Mouse (Mus musculus) hindbrain, embryonic 12.5 days (tissue): ENCODE measurements around the gene Arfgap1. TPM values are rescaled to one million over a fixed set of nuclear protein-coding genes. Genes with fewer than 3 reads are reported as not detected.

ENCODE experiments used
- ATAC-seq: fragments of 200-750 bp; cut with Nextera tagmentation; 2 replicates; pipeline ENCODE4 v1.8.0; 2017; ENCODE audit warnings: moderate TSS enrichment; ENCODE audit not compliant: low FRiP score
- H3K27ac ChIP-seq: fragments of 300-500 bp; sonication (generic); 2 replicates; pipeline ENCODE4 v1.5.1; 2016; ENCODE audit warnings: mild to moderate bottlenecking
- H3K27me3 ChIP-seq: fragments of 300-500 bp; sonication (generic); 2 replicates; pipeline ENCODE4 v1.6.1; 2016; ENCODE audit warnings: mild to moderate bottlenecking
- H3K36me3 ChIP-seq: fragments of 300-500 bp; sonication (generic); 2 replicates; pipeline ENCODE4 v1.6.1; 2016; ENCODE audit warnings: mild to moderate bottlenecking
- H3K4me1 ChIP-seq: fragments of 300-500 bp; sonication (generic); 2 replicates; pipeline ENCODE4 v1.6.1; 2016
- H3K4me2 ChIP-seq: fragments of 300-500 bp; sonication (generic); replicated peaks from 2 replicates; pipeline ENCODE4 v1.6.1; 2016; ENCODE audit warnings: mild to moderate bottlenecking
- H3K4me3 ChIP-seq: fragments of 300-500 bp; sonication (generic); 2 replicates; pipeline ENCODE4 v1.5.1; 2016; ENCODE audit warnings: mild to moderate bottlenecking
- H3K9ac ChIP-seq: fragments of 300-500 bp; sonication (generic); 2 replicates; pipeline ENCODE4 v1.6.1; 2016; ENCODE audit warnings: mild to moderate bottlenecking, moderate library complexity
- H3K9me3 ChIP-seq: fragments of 300-500 bp; sonication (generic); replicated peaks from 2 replicates; pipeline ENCODE4 v1.6.1; 2016; ENCODE audit warnings: mild to moderate bottlenecking
- WGBS: fragments of 180-500 bp; shearing (Covaris S2); methylation state at CpG from one replicate; pipeline ENCODE4 v1.1.7; 2016; 5-methylcytosine and 5-hydroxymethylcytosine counted together
- polyA plus RNA-seq: library from polyadenylated mRNA; unstranded; fragments of >200 nt; fragmentation: Nextera tagmentation; extraction: Ambion mirVana; gene quantifications from 2 replicates; pipeline ENCODE4 v1.2.1, GENCODE M21; 2016

Gene Arfgap1
- polyA plus RNA-seq, 1 experiment from 2014 or later = 100 TPM

- Histone ChIP-seq H3K4me3 (no peak overlapping the region), H3K9ac (no peak overlapping the region), H3K4me2 (no peak overlapping the region), H3K9me3 (no peaks in the 10 kb centered on the region), H3K27me3 (no peaks in the 10 kb centered on the region), H3K27ac (no peak overlapping the region), H3K4me1 (peaks cover 20% of the 10 kb centered on the region), H3K36me3 (peaks cover 10% of the 10 kb centered on the region; the same call in 1 of the 2 replicates)
- peak; percentile 27 for ATAC-seq
- WGBS = 51% methylated on average over 3 of the region's 3 CpGs
These were observed 21.4 kb downstream of the Arfgap1 start for GRCm38 (mm10) chr2:180988347-180988913.

DNA sequence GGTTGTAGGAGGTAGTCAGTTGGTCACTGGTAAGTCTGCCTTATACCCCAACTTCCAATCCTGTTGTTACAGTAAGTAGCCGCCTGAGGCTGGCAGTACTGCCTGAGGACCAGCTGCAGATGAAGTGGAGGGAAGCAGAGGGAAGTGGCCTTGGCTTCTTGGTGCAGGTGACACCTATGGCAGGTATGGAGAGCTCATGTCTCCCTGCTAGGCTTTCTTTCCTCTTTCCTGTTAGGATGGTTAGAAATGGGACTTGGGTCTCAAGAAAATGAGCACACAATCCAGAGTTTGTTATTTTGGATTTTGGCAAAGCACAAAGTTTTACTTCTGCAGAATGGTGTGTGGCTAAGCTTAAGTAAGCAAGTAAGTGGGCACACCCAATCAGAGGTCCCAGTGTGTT lies 21.9 kb downstream of the Arfgap1 start:
- Histone ChIP-seq H3K4me3 (no peak overlapping the region), H3K9me3 (no peaks in the 10 kb centered on the region), H3K27me3 (no peaks in the 10 kb centered on the region), H3K27ac (no peak overlapping the region), H3K36me3 (peaks cover 8% of the 10 kb centered on the region; the same call in 1 of the 2 replicates), H3K4me2 (no peak overlapping the region), H3K4me1 (peaks cover 20% of the 10 kb centered on the region), H3K9ac (no peak overlapping the region)
- 96% methylated on average over 1 of the region's 1 CpGs for WGBS
- no peak for ATAC-seq

- Histone ChIP-seq H3K27ac (no peak overlapping the region), H3K4me3 (no peak overlapping the region), H3K27me3 (no peaks in the 10 kb centered on the region), H3K4me1 (peaks cover 20% of the 10 kb centered on the region), H3K9me3 (no peaks in the 10 kb centered on the region), H3K36me3 (no peaks in the 10 kb centered on the region), H3K9ac (no peak overlapping the region), H3K4me2 (no peak overlapping the region)
- ATAC-seq = no peak
- 68% methylated on average over 4 of the region's 4 CpGs for WGBS
These were observed 23.3 kb downstream of the Arfgap1 start for GRCm38 (mm10) chr2:180990347-180990746.

GRCm38 (mm10) chr2:180994360-180994759 lies 27.3 kb downstream of the Arfgap1 start:
- H3K4me1 ChIP-seq = no peaks in the 10 kb centered on the region
- no peak overlapping the region for H3K4me3 ChIP-seq

GRCm38 (mm10) chr2:180995457-180995856 lies 28.4 kb downstream of the Arfgap1 start:
- H3K4me1 ChIP-seq = no peaks in the 10 kb centered on the region
- no peak overlapping the region for H3K4me2 ChIP-seq
- H3K4me3 ChIP-seq = no peak overlapping the region
- H3K36me3 ChIP-seq = no peaks in the 10 kb centered on the region
- no peaks in the 10 kb centered on the region for H3K9me3 ChIP-seq
- ATAC-seq = no peak
- 73% methylated on average over 4 of the region's 4 CpGs for WGBS
- H3K9ac ChIP-seq = no peak overlapping the region
- H3K27me3 ChIP-seq = no peaks in the 10 kb centered on the region
- H3K27ac ChIP-seq = no peak overlapping the region

More at GRCm38 (mm10) chr2:180994360-180994759, 27.3 kb downstream of the Arfgap1 start:
- no peak for ATAC-seq
- no peak overlapping the region for H3K27ac ChIP-seq
- H3K36me3 ChIP-seq = no peaks in the 10 kb centered on the region
- no peaks in the 10 kb centered on the region for H3K27me3 ChIP-seq
- no peaks in the 10 kb centered on the region for H3K9me3 ChIP-seq
- H3K4me2 ChIP-seq = no peak overlapping the region
- H3K9ac ChIP-seq = no peak overlapping the region
- 76% methylated on average over 2 of the region's 2 CpGs for WGBS

- no peak overlapping the region for H3K4me3 ChIP-seq
- no peak overlapping the region for H3K27ac ChIP-seq
- H3K27me3 ChIP-seq = no peaks in the 10 kb centered on the region
- H3K36me3 ChIP-seq = no peaks in the 10 kb centered on the region
- H3K9me3 ChIP-seq = no peaks in the 10 kb centered on the region
- no peak overlapping the region for H3K9ac ChIP-seq
- 11% methylated on average over 5 of the region's 5 CpGs for WGBS
- H3K4me2 ChIP-seq = no peak overlapping the region
- peak; percentile 53 for ATAC-seq
- H3K4me1 ChIP-seq = no peaks in the 10 kb centered on the region
These were observed 29.4 kb downstream of the Arfgap1 start for GRCm38 (mm10) chr2:180996436-180996835.

DNA sequence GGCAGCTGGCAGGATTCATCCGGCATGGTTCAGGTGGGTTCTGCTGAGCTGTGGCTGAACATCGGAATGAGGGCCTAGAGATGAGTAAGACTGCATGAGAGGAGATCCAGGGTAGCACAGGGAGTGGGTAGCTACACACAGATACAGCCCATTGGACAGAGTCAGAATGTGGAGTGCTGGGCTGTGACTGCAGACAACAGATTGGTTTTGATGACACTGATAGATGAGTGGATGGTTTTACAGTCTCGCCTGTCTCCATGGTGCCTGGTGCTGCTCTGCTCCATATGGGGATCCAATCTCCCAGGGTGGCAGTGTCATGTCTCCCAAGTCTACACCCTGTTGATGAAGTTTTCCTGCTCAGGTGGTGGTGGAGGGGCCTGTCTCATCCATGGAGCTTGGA lies 29.9 kb downstream of the Arfgap1 start:
- 67% methylated on average over 3 of the region's 3 CpGs for WGBS
- Histone ChIP-seq H3K4me1 (no peaks in the 10 kb centered on the region), H3K4me3 (no peak overlapping the region), H3K9me3 (no peaks in the 10 kb centered on the region), H3K27ac (no peak overlapping the region), H3K27me3 (no peaks in the 10 kb centered on the region), H3K36me3 (no peaks in the 10 kb centered on the region), H3K4me2 (no peak overlapping the region), H3K9ac (no peak overlapping the region)
- peak; percentile 30; the same call in 1 of the 2 replicates for ATAC-seq

DNA sequence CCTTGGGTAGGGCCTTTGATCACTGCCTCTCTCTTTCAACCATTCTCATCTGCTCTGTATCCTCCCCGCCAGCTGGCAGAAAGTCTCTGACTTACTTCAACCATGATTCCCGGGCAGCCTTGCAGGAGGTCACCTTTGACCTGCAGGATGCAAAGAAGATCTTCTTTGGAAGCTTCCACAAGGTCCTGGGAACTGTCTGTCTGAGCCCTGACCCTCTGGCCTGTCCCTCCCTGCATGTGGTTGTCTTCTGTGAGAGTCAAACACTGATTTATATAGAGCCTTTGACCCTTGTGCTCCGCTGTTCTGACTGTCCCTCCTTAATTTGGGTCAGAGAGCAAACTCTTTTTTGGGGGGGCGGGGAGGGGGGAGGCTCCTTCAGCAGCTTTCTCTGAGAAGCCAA lies 40.0 kb downstream of the Arfgap1 start:
- no peak overlapping the region for H3K4me3 ChIP-seq
- no peaks in the 10 kb centered on the region for H3K36me3 ChIP-seq
- no peaks in the 10 kb centered on the region for H3K4me1 ChIP-seq
- H3K27me3 ChIP-seq = no peaks in the 10 kb centered on the region
- H3K4me2 ChIP-seq = no peak overlapping the region
- 24% methylated on average over 4 of the region's 4 CpGs for WGBS
- H3K9ac ChIP-seq = no peak overlapping the region
- H3K9me3 ChIP-seq = no peaks in the 10 kb centered on the region
- no peak for ATAC-seq
- H3K27ac ChIP-seq = no peak overlapping the region

DNA sequence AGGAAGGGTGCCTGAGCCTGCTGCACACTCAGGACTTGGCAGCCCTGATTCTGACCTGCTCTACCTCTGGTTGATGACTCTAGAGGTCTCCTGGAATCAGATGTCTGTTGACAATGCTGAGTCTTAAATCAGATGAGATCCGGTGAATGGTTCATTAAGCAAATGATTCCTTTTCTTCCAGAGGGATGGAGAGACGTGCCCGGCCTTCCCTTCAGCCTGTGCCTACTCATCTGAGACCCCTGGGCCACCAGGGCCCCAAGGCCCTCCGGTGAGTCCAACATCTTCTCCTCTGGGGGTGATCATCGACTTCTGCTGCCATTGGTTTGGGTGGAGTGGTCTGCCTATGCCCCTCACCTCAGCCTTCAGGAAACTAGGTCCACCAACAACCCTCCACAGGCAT lies 41.3 kb downstream of the Arfgap1 start:
- Histone ChIP-seq H3K27ac (no peak overlapping the region), H3K9me3 (no peaks in the 10 kb centered on the region), H3K36me3 (no peaks in the 10 kb centered on the region), H3K4me3 (no peak overlapping the region), H3K4me1 (no peaks in the 10 kb centered on the region), H3K4me2 (no peak overlapping the region), H3K27me3 (no peaks in the 10 kb centered on the region), H3K9ac (no peak overlapping the region)
- 66% methylated on average over 5 of the region's 5 CpGs for WGBS
- no peak for ATAC-seq

DNA sequence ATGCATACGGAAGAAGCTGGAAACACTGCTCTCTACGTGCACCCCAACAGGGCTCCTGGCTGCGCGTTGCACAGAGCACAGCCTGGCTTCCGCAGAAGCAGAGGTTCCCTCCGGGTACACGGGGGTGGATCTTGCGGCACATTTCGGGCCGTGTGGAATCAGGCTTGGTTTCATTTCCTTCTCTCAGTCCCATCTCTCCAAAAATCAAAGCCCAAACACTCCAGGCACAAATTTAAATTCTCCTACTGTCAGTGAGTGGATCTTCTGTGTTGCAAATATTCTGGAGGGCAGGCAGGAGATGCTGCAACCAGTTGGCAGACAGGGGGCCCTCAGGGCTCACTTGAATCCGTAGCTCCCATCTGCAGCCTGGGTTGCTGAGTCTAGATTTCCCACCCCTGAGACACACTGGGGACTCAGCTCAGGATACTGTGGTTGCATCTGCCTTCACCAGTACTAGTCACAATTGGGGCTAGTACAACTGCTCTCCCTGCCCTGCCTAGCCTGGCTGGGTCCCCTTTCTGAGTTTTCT lies 64.4 kb downstream of the Arfgap1 start:
- Histone ChIP-seq H3K4me1 (peaks cover 29% of the 10 kb centered on the region), H3K9ac (no peak overlapping the region), H3K4me2 (no peak overlapping the region), H3K36me3 (peaks cover 46% of the 10 kb centered on the region), H3K27ac (no peak overlapping the region), H3K9me3 (no peaks in the 10 kb centered on the region), H3K4me3 (no peak overlapping the region), H3K27me3 (no peaks in the 10 kb centered on the region)
- WGBS = 85% methylated on average over 11 of the region's 11 CpGs
- ATAC-seq = no peak

Other genes with a start within 250 kb of the Arfgap1 start
- 0.53 and 0.80 TPM in 2 replicates for gene Slc17a9, start 242.0 kb upstream of the Arfgap1 start, polyA plus RNA-seq
- 2.3 and 3.3 TPM in 2 replicates for gene Bhlhe23, start 190.3 kb upstream of the Arfgap1 start, polyA plus RNA-seq
- gene Ythdf1, start 46.3 kb upstream of the Arfgap1 start, polyA plus RNA-seq = 61.0 and 65.0 TPM in 2 replicates
- 0.41 TPM in 1 of 2 replicates, not detected in the other for gene Birc7, start 38.2 kb upstream of the Arfgap1 start, polyA plus RNA-seq
- gene Nkain4, start 12.5 kb upstream of the Arfgap1 start, polyA plus RNA-seq = 81.2 and 86.4 TPM in 2 replicates
- gene Col20a1, start 19.3 kb downstream of the Arfgap1 start, polyA plus RNA-seq = 1.8 and 2.1 TPM in 2 replicates
- gene Chrna4, start 76.3 kb downstream of the Arfgap1 start, polyA plus RNA-seq = 44.6 and 47.0 TPM in 2 replicates
- 41.7 and 43.1 TPM in 2 replicates for gene Kcnq2, start 168.1 kb downstream of the Arfgap1 start, polyA plus RNA-seq
- gene Eef1a2, start 189.8 kb downstream of the Arfgap1 start, polyA plus RNA-seq = 2.3 and 2.5 TPM in 2 replicates
- gene Ppdpf, start 220.0 kb downstream of the Arfgap1 start, polyA plus RNA-seq = 388 and 419 TPM in 2 replicates
- gene Ptk6, start 235.6 kb downstream of the Arfgap1 start, polyA plus RNA-seq = not detected in 2 replicates
- gene Srms, start 246.0 kb downstream of the Arfgap1 start, polyA plus RNA-seq = 0.08 TPM in 1 of 2 replicates, not detected in the other